Mouse (Mus musculus): Measurements from ENCODE around the gene Prelp.

GRCm38 (mm10) chr1:133885811-133886210 lies 35.4 kb downstream of the Prelp start:
- TF ChIP-seq USF1 (IDR thresholded peaks at IDR 0.05; ENCODE audit: low read depth) (no peak), MAX (IDR thresholded peaks at IDR 0.05; ENCODE audit: low read depth) (no peak), POLR2A (IDR thresholded peaks at IDR 0.05; ENCODE audit: insufficient read length, low read depth) (no peak), TCF12 (IDR thresholded peaks at IDR 0.05; ENCODE audit: insufficient read depth, poor library complexity, severe bottlenecking) (no peak)
